Mouse (Mus musculus) adrenal gland, postnatal 10 days (tissue): Measurements from ENCODE around the gene Nos3. TPM values are rescaled to one million over a fixed set of nuclear protein-coding genes. Genes with fewer than 3 reads are reported as not detected.

Source experiments
- DNase-seq: peaks from one replicate; pipeline ENCODE4 v3.0.0; 2021; ENCODE audit warnings: mixed read lengths
- total RNA-seq, 2 experiments: library from RNA; stranded (reverse); gene quantifications; 2 replicates each; pipeline ENCODE4 v1.2.3; 2021

The Nos3 gene
- total RNA-seq, 2 experiments from 2014 or later = 16.3 to 16.6 TPM

DNA sequence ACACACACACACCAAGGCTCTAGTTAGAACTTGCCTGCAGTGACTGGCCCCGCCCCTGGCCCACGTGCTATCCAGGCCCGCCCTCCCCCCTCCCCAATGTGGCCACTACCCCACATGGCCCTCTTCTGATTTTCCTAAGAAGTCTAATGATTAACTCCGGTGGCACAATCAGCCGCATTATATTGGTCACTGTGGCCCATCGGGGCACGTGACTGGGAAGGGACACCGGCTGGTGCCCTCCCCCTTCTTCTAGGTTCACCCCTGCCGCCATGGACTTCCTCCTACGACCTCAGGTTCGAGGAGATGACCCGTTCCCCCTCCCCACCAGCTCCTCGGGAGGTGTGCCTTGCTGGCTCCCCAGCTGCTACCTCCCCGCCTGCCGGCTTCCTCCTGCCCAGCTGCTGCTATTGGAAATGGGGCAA, 63.4 kb downstream of the Nos3 start:
- peak; percentile 18 for DNase-seq

GRCm38 (mm10) chr5:24428596-24428995, 64.0 kb downstream of the Nos3 start:
- DNase-seq = peak; percentile 53

DNA sequence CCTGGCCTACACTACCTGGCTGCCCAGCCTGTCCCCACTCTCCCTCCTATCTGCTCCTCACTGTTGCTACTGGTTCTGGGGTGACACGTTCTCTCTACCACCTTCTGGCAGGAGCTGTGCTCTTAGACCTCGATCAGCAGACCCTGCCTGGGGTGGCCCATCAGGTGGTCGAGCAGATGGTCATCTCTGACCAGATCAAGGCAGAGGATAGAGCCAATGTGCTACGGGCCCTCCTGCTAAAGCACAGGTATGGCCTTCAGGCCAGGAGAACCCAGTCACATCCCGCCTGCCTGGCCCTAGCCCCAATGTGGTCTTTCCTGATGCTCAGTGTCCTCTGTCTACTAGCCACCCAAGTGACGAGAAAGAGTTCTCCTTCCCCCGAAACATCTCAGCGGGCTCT, 69.4 kb downstream of the Nos3 start:
- DNase-seq = no peak

Other genes with a start within 250 kb of the Nos3 start
- gene Nupl2, start 199.8 kb upstream of the Nos3 start, total RNA-seq = 1 to 10 TPM; 7.5 to 9.3 TPM
- 10 to 100 TPM; 12.8 to 23.1 TPM for gene Kcnh2, start 13.2 kb upstream of the Nos3 start, total RNA-seq
- under 1 TPM; 0.60 to 0.67 TPM for gene Atg9b, start 27.3 kb downstream of the Nos3 start, total RNA-seq
- 100 to 1,000 TPM in 1 of 2 experiments, 10 to 100 TPM in 1; 93.7 to 116 TPM for gene Abcb8, start 28.9 kb downstream of the Nos3 start, total RNA-seq
- gene Asic3, start 48.6 kb downstream of the Nos3 start, total RNA-seq = under 1 TPM; 0.54 to 0.76 TPM
- 10 to 100 TPM; 37.9 to 41.3 TPM for gene Cdk5, start 58.7 kb downstream of the Nos3 start, total RNA-seq
- 10 to 100 TPM; 58.7 to 60.9 TPM for gene Slc4a2, start 59.0 kb downstream of the Nos3 start, total RNA-seq
- gene Fastk, start 80.5 kb downstream of the Nos3 start, total RNA-seq = 100 to 1,000 TPM; 129 to 172 TPM
- 10 to 100 TPM in 1 of 2 experiments, 1 to 10 TPM in 1; 9.1 to 10.5 TPM for gene Tmub1, start 83.0 kb downstream of the Nos3 start, total RNA-seq
- 10 to 100 TPM; 67.6 to 72.2 TPM for gene Agap3, start 87.4 kb downstream of the Nos3 start, total RNA-seq
- gene Gbx1, start 162.4 kb downstream of the Nos3 start, total RNA-seq = under 1 TPM in 1 of 2 experiments, not detected in 1; 0.09 TPM
- gene Asb10, start 176.2 kb downstream of the Nos3 start, total RNA-seq = 1 to 10 TPM; 1.0 to 6.2 TPM
- not detected for gene 4931409K22Rik, start 192.0 kb downstream of the Nos3 start, total RNA-seq
- gene Abcf2, start 212.7 kb downstream of the Nos3 start, total RNA-seq = 10 to 100 TPM; 51.0 to 53.3 TPM
- gene Chpf2, start 221.9 kb downstream of the Nos3 start, total RNA-seq = 10 to 100 TPM; 35.4 to 46.3 TPM